In genomic region chr13:63573256-63573835, GRCm38 (mm10) we compare ENCODE assay signal across 8 mouse cellular contexts. TPM values are rescaled to one million over a fixed set of nuclear protein-coding genes. Genes with fewer than 3 reads are reported as not detected.
DNase-seq lines count a peak whose midpoint lies in the region; ATAC-seq lines count a peak whose summit lies in the region.

Gene Ptch1 (minus strand): TSS chr13:63573598.

- WGBS in forebrain, embryonic 16.5 days, result under 1% methylated on average over 40 of the region's 44 CpGs

- H3K4me3 ChIP-seq in forebrain, embryonic 16.5 days (replicated peaks; ENCODE audit: low read length), result peak within 1 kb of the TSS; percentile 76

- H3K27me3 ChIP-seq in forebrain, embryonic 16.5 days (replicated peaks; ENCODE audit: control insufficient read depth, insufficient read depth, low read length), result peaks cover 43% of the 10 kb centered on the region

- ATAC-seq in forebrain, embryonic 16.5 days, result peak; percentile 43

- peak within 1 kb of the TSS; percentile 70 for H3K9ac ChIP-seq in forebrain, embryonic 16.5 days (replicated peaks; ENCODE audit: low read depth, low read length)

- H3K27ac ChIP-seq in forebrain, embryonic 16.5 days (ENCODE audit: low read length), result peak within 1 kb of the TSS; percentile 17

- peaks cover 30% of the 10 kb centered on the region for H3K4me1 ChIP-seq in forebrain, embryonic 16.5 days (replicated peaks; ENCODE audit: control insufficient read depth, insufficient read depth, low read length)

- H3K9me3 ChIP-seq in forebrain, embryonic 16.5 days (ENCODE audit: control insufficient read depth, low read length), result no peaks in the 10 kb centered on the region

- H3K36me3 ChIP-seq in forebrain, embryonic 16.5 days (ENCODE audit: control insufficient read depth, insufficient read depth), result no peaks in the 10 kb centered on the region

- H3K4me2 ChIP-seq in forebrain, embryonic 16.5 days (ENCODE audit: low read length), result peak within 1 kb of the TSS; percentile 98

- peak; percentile 3 for DNase-seq in gastrocnemius, adult 18-20 months (ENCODE audit: low spot score)
- no peak for DNase-seq in gastrocnemius, adult 8-10 months (ENCODE audit: low spot score in 2 of 2)
- peak; percentile 59 for DNase-seq in cerebellum, adult 11-12 months
- DNase-seq in heart, postnatal 4 days, result peak; percentile 47
- peak; percentile 24 to 42 for DNase-seq in layer of hippocampus, postnatal 36 days
- DNase-seq in lung, postnatal 36 days, result peak; percentile 34
- peak; percentile 49 for DNase-seq in right cerebral cortex, postnatal 4 days

RNA-seq across cellular contexts. Expression of gene Ptch1, which starts in this region (rescaled TPM):
- 1 to 10 TPM; 5.7 to 8.5 TPM for total RNA-seq in gastrocnemius, adult 18-20 months (2021)
- 10 to 100 TPM in 1 of 4 experiments, 1 to 10 TPM in 3; 6.6 to 10.3 (median 8.3) TPM for total RNA-seq in gastrocnemius, adult 8-10 months (2022)
- 8.0 and 11.2 TPM in 2 replicates for polyA plus RNA-seq in forebrain, embryonic 16.5 days (2015; fragmentation: Nextera tagmentation; extraction: Ambion mirVana)
- 10 to 100 TPM; 23.7 to 25.5 TPM for total RNA-seq in heart, postnatal 4 days (2021)
- 10 to 100 TPM; 41.0 to 49.1 TPM for total RNA-seq in layer of hippocampus, postnatal 36 days (2021)

Comparison
In these comparisons a context has a peak if more than half of its experiments do, and no peak if none do; other contexts are left out.
1. DNase-seq: peak in gastrocnemius, adult 18-20 months (single experiment), cerebellum, adult 11-12 months (single experiment), heart, postnatal 4 days (single experiment), layer of hippocampus, postnatal 36 days (2 of 2), lung, postnatal 36 days (single experiment) and right cerebral cortex, postnatal 4 days (single experiment); none in gastrocnemius, adult 8-10 months (0 of 2).